Mouse (Mus musculus) limb, embryonic 12.5 days (tissue): ENCODE results near the gene Rab4b. TPM values are rescaled to one million over a fixed set of nuclear protein-coding genes. Genes with fewer than 3 reads are reported as not detected.

Experiments used
- ATAC-seq: fragments of 200-750 bp; cut with Nextera tagmentation; 2 replicates; pipeline ENCODE4 v1.8.0; 2017; ENCODE audit warnings: low read depth, moderate TSS enrichment; ENCODE audit not compliant: insufficient number of reproducible peaks, insufficient read depth, low FRiP score, low TSS enrichment
- H3K27ac ChIP-seq: fragments of 300-500 bp; sonication (generic); 2 replicates; pipeline ENCODE4 v1.5.1; 2016; ENCODE audit warnings: mild to moderate bottlenecking, moderate library complexity
- H3K27me3 ChIP-seq: fragments of 300-500 bp; sonication (generic); 2 replicates; pipeline ENCODE4 v1.6.1; 2016; ENCODE audit warnings: mild to moderate bottlenecking, moderate library complexity
- H3K36me3 ChIP-seq: fragments of 300-500 bp; sonication (generic); 2 replicates; pipeline ENCODE4 v1.6.1; 2016; ENCODE audit warnings: mild to moderate bottlenecking, moderate library complexity
- H3K4me1 ChIP-seq: fragments of 300-500 bp; sonication (generic); replicated peaks from 2 replicates; pipeline ENCODE4 v1.6.1; 2016
- H3K4me2 ChIP-seq: fragments of 300-500 bp; sonication (generic); 2 replicates; pipeline ENCODE4 v1.6.1; 2016; ENCODE audit warnings: mild to moderate bottlenecking, moderate library complexity
- H3K4me3 ChIP-seq: fragments of 300-500 bp; sonication (generic); replicated peaks from 2 replicates; pipeline ENCODE4 v1.5.1; 2016; ENCODE audit warnings: mild to moderate bottlenecking
- H3K9ac ChIP-seq: fragments of 300-500 bp; sonication (generic); replicated peaks from 2 replicates; pipeline ENCODE4 v1.6.1; 2016; ENCODE audit warnings: mild to moderate bottlenecking, moderate library complexity
- H3K9me3 ChIP-seq: fragments of 300-500 bp; sonication (generic); 2 replicates; pipeline ENCODE4 v1.6.1; 2016; ENCODE audit warnings: mild to moderate bottlenecking, moderate library complexity
- WGBS: fragments of 180-500 bp; shearing (Covaris S2); methylation state at CpG from one replicate; pipeline ENCODE4 v1.1.7; 2016; 5-methylcytosine and 5-hydroxymethylcytosine counted together
- polyA plus RNA-seq: library from polyadenylated mRNA; unstranded; fragments of >200 nt; fragmentation: Nextera tagmentation; extraction: Ambion mirVana; gene quantifications from 2 replicates; pipeline ENCODE4 v1.2.1, GENCODE M21; 2016

Gene Rab4b
- polyA plus RNA-seq, 1 experiment from 2014 or later = 60.0 TPM

- Histone ChIP-seq H3K36me3 (peaks cover 79% of the 10 kb centered on the region), H3K9ac (no peak overlapping the region), H3K27ac (no peak overlapping the region), H3K4me3 (no peak overlapping the region), H3K9me3 (no peaks in the 10 kb centered on the region), H3K4me2 (no peak overlapping the region), H3K27me3 (no peaks in the 10 kb centered on the region), H3K4me1 (peaks cover 36% of the 10 kb centered on the region)
- ATAC-seq = peak; percentile 80
- WGBS = 21% methylated on average over 8 of the region's 8 CpGs
Measured at GRCm38 (mm10) chr7:27159882-27160281, 18.8 kb downstream of the Rab4b start.

GRCm38 (mm10) chr7:27159256-27159655 is 19.4 kb downstream of the Rab4b start:
- H3K9me3 ChIP-seq = no peaks in the 10 kb centered on the region
- H3K36me3 ChIP-seq = peaks cover 72% of the 10 kb centered on the region
- no peak overlapping the region for H3K9ac ChIP-seq
- peaks cover 29% of the 10 kb centered on the region for H3K4me1 ChIP-seq
- H3K27ac ChIP-seq = no peak overlapping the region
- H3K27me3 ChIP-seq = no peaks in the 10 kb centered on the region
- 95% methylated on average over 6 of the region's 6 CpGs for WGBS
- no peak overlapping the region for H3K4me3 ChIP-seq
- no peak overlapping the region for H3K4me2 ChIP-seq
- no peak for ATAC-seq

- 95% methylated on average over 9 of the region's 9 CpGs for WGBS
- no peak overlapping the region for H3K9ac ChIP-seq
- no peak overlapping the region for H3K4me2 ChIP-seq
- H3K27ac ChIP-seq = no peak overlapping the region
- peaks cover 62% of the 10 kb centered on the region for H3K36me3 ChIP-seq
- no peaks in the 10 kb centered on the region for H3K27me3 ChIP-seq
- no peak overlapping the region for H3K4me3 ChIP-seq
- ATAC-seq = no peak
- peaks cover 20% of the 10 kb centered on the region for H3K4me1 ChIP-seq
- H3K9me3 ChIP-seq = no peaks in the 10 kb centered on the region
Measured at GRCm38 (mm10) chr7:27158171-27158570, 20.5 kb downstream of the Rab4b start.

- no peak overlapping the region for H3K4me3 ChIP-seq
- no peak overlapping the region for H3K4me2 ChIP-seq
- 81% methylated on average over 13 of the region's 13 CpGs for WGBS
- no peaks in the 10 kb centered on the region for H3K9me3 ChIP-seq
- no peak overlapping the region for H3K9ac ChIP-seq
- H3K4me1 ChIP-seq = peaks cover 9% of the 10 kb centered on the region; the same call in 1 of the 2 replicates
- no peak for ATAC-seq
- H3K36me3 ChIP-seq = peaks cover 40% of the 10 kb centered on the region
- no peaks in the 10 kb centered on the region for H3K27me3 ChIP-seq
- no peak overlapping the region for H3K27ac ChIP-seq
Measured at GRCm38 (mm10) chr7:27156005-27156404, 22.7 kb downstream of the Rab4b start.

- ATAC-seq = no peak
Measured at GRCm38 (mm10) chr7:27153205-27153764, 25.4 kb downstream of the Rab4b start, which contains the start of gene Cyp2t4. Cyp2t4 (plus strand) TSS chr7:27153714.

GRCm38 (mm10) chr7:27136410-27136996 is 42.2 kb downstream of the Rab4b start:
- whole genome bisulfite sequencing = 56% methylated on average over 8 of the region's 8 CpGs
- ATAC-seq = no peak
- no peak overlapping the region for H3K4me3 ChIP-seq

More at GRCm38 (mm10) chr7:27153205-27153764, 25.4 kb downstream of the Rab4b start, which contains the start of gene Cyp2t4:
- no peak within 1 kb of the TSS for H3K27ac ChIP-seq
- H3K9ac ChIP-seq = no peak within 1 kb of the TSS
- no peaks in the 10 kb centered on the region for H3K9me3 ChIP-seq
- 0 out of 2 replicates have a peak, but pooled peaks cover 3% of the 10 kb centered on the region for H3K4me1 ChIP-seq
- H3K27me3 ChIP-seq = no peaks in the 10 kb centered on the region
- WGBS = 71% methylated on average over 10 of the region's 10 CpGs
- H3K4me3 ChIP-seq = no peak within 1 kb of the TSS
- H3K36me3 ChIP-seq = peaks cover 16% of the 10 kb centered on the region
- H3K4me2 ChIP-seq = no peak within 1 kb of the TSS

GRCm38 (mm10) chr7:27133757-27134156 is 44.9 kb downstream of the Rab4b start:
- H3K27ac ChIP-seq = no peak overlapping the region

More at GRCm38 (mm10) chr7:27136410-27136996, 42.2 kb downstream of the Rab4b start:
- 0 out of 2 replicates have a peak, but pooled peaks cover 6% of the 10 kb centered on the region for H3K4me1 ChIP-seq
- no peak overlapping the region for H3K4me2 ChIP-seq
- no peak overlapping the region for H3K27ac ChIP-seq
- no peaks in the 10 kb centered on the region for H3K27me3 ChIP-seq
- peaks cover 8% of the 10 kb centered on the region; the same call in 1 of the 2 replicates for H3K9me3 ChIP-seq
- H3K36me3 ChIP-seq = no peaks in the 10 kb centered on the region
- no peak overlapping the region for H3K9ac ChIP-seq

GRCm38 (mm10) chr7:27133156-27133555 is 45.5 kb downstream of the Rab4b start:
- 0 out of 2 replicates have a peak, but pooled peaks cover 4% of the 10 kb centered on the region for H3K9me3 ChIP-seq
- H3K36me3 ChIP-seq = no peaks in the 10 kb centered on the region
- H3K27me3 ChIP-seq = no peaks in the 10 kb centered on the region
- 0 out of 2 replicates have a peak, but pooled peaks cover 6% of the 10 kb centered on the region for H3K4me1 ChIP-seq
- no peak overlapping the region for H3K27ac ChIP-seq
- ATAC-seq = no peak
- 72% methylated on average over 12 of the region's 12 CpGs for WGBS
- no peak overlapping the region for H3K4me2 ChIP-seq
- H3K4me3 ChIP-seq = no peak overlapping the region
- no peak overlapping the region for H3K9ac ChIP-seq

More at GRCm38 (mm10) chr7:27133757-27134156, 44.9 kb downstream of the Rab4b start:
- Histone ChIP-seq H3K27me3 (no peaks in the 10 kb centered on the region), H3K4me1 (0 out of 2 replicates have a peak, but pooled peaks cover 6% of the 10 kb centered on the region), H3K9me3 (0 out of 2 replicates have a peak, but pooled peaks cover 4% of the 10 kb centered on the region), H3K9ac (no peak overlapping the region), H3K4me2 (no peak overlapping the region), H3K36me3 (no peaks in the 10 kb centered on the region), H3K4me3 (no peak overlapping the region)
- WGBS = 79% methylated on average over 4 of the region's 4 CpGs
- ATAC-seq = no peak

GRCm38 (mm10) chr7:27132588-27132987 is 46.1 kb downstream of the Rab4b start:
- WGBS = 16% methylated on average over 10 of the region's 10 CpGs
- Histone ChIP-seq H3K4me3 (no peak overlapping the region), H3K4me1 (0 out of 2 replicates have a peak, but pooled peaks cover 6% of the 10 kb centered on the region), H3K9me3 (0 out of 2 replicates have a peak, but pooled peaks cover 4% of the 10 kb centered on the region), H3K27ac (no peak overlapping the region), H3K4me2 (no peak overlapping the region), H3K27me3 (no peaks in the 10 kb centered on the region), H3K36me3 (no peaks in the 10 kb centered on the region), H3K9ac (no peak overlapping the region)
- ATAC-seq = no peak

- no peak for ATAC-seq
- 64% methylated on average over 2 of the region's 2 CpGs for WGBS
Measured at GRCm38 (mm10) chr7:27131387-27131786, 47.3 kb downstream of the Rab4b start.

More at GRCm38 (mm10) chr7:27131387-27131786, 47.3 kb downstream of the Rab4b start:
- H3K9ac ChIP-seq = no peak overlapping the region
- H3K4me3 ChIP-seq = no peak overlapping the region
- no peak overlapping the region for H3K27ac ChIP-seq
- H3K9me3 ChIP-seq = 0 out of 2 replicates have a peak, but pooled peaks cover 4% of the 10 kb centered on the region
- H3K4me1 ChIP-seq = 0 out of 2 replicates have a peak, but pooled peaks cover 6% of the 10 kb centered on the region
- H3K36me3 ChIP-seq = no peaks in the 10 kb centered on the region
- no peak overlapping the region for H3K4me2 ChIP-seq
- no peaks in the 10 kb centered on the region for H3K27me3 ChIP-seq
